Mouse (Mus musculus) kidney, embryonic 16.5 days (tissue): ENCODE measurements around the gene Zfp420. TPM values are rescaled to one million over a fixed set of nuclear protein-coding genes. Genes with fewer than 3 reads are reported as not detected.
A peak's percentile ranks its signal among the peaks of the same experiment; 100 is the strongest.

ENCODE experiments used
- ATAC-seq: fragments of 200-750 bp; cut with Nextera tagmentation; 2 replicates; pipeline ENCODE4 v1.8.0; 2017; ENCODE audit warnings: moderate TSS enrichment; ENCODE audit not compliant: low FRiP score, low TSS enrichment
- H3K27ac ChIP-seq: fragments of 300-500 bp; sonication (generic); 2 replicates; pipeline ENCODE4 v1.5.1; 2014; ENCODE audit warnings: low read length
- H3K27me3 ChIP-seq: fragments of 300-500 bp; sonication (generic); 2 replicates; pipeline ENCODE4 v1.6.1; 2014; ENCODE audit warnings: low read length, control low read depth, mixed read lengths; ENCODE audit not compliant: insufficient read depth
- H3K36me3 ChIP-seq: fragments of 300-500 bp; sonication (generic); 2 replicates; pipeline ENCODE4 v1.6.1; 2014; ENCODE audit warnings: low read length, control low read depth, mixed read lengths; ENCODE audit not compliant: insufficient read depth
- H3K4me1 ChIP-seq: fragments of 300-500 bp; sonication (generic); 2 replicates; pipeline ENCODE4 v1.6.1; 2014; ENCODE audit warnings: low read length, control low read depth, mixed read lengths; ENCODE audit not compliant: insufficient read depth
- H3K4me2 ChIP-seq: fragments of 300-500 bp; sonication (generic); replicated peaks from 2 replicates; pipeline ENCODE4 v1.6.1; 2014; ENCODE audit warnings: low read depth, low read length
- H3K4me3 ChIP-seq: fragments of 300-500 bp; sonication (generic); 2 replicates; pipeline ENCODE4 v1.5.1; 2014; ENCODE audit warnings: mild to moderate bottlenecking, low read length
- H3K9ac ChIP-seq: fragments of 300-500 bp; sonication (generic); replicated peaks from 2 replicates; pipeline ENCODE4 v1.6.1; 2014; ENCODE audit warnings: low read length
- H3K9me3 ChIP-seq: fragments of 300-500 bp; sonication (generic); 2 replicates; pipeline ENCODE4 v1.6.1; 2016; ENCODE audit warnings: low read length, control low read depth
- WGBS: fragments of 180-500 bp; shearing (Covaris S2); extraction: QIAGEN DNeasy Blood & Tissue Kit; methylation state at CpG from one replicate; pipeline ENCODE4 v1.1.7; 2014; 5-methylcytosine and 5-hydroxymethylcytosine counted together
- polyA plus RNA-seq: library from polyadenylated mRNA; unstranded; fragments of >200 nt; fragmentation: Nextera tagmentation; extraction: Ambion mirVana; gene quantifications from 2 replicates; pipeline ENCODE4 v1.2.1, GENCODE M21; 2015

The Zfp420 gene
- 8.0 and 9.3 TPM in 2 replicates for polyA plus RNA-seq

DNA sequence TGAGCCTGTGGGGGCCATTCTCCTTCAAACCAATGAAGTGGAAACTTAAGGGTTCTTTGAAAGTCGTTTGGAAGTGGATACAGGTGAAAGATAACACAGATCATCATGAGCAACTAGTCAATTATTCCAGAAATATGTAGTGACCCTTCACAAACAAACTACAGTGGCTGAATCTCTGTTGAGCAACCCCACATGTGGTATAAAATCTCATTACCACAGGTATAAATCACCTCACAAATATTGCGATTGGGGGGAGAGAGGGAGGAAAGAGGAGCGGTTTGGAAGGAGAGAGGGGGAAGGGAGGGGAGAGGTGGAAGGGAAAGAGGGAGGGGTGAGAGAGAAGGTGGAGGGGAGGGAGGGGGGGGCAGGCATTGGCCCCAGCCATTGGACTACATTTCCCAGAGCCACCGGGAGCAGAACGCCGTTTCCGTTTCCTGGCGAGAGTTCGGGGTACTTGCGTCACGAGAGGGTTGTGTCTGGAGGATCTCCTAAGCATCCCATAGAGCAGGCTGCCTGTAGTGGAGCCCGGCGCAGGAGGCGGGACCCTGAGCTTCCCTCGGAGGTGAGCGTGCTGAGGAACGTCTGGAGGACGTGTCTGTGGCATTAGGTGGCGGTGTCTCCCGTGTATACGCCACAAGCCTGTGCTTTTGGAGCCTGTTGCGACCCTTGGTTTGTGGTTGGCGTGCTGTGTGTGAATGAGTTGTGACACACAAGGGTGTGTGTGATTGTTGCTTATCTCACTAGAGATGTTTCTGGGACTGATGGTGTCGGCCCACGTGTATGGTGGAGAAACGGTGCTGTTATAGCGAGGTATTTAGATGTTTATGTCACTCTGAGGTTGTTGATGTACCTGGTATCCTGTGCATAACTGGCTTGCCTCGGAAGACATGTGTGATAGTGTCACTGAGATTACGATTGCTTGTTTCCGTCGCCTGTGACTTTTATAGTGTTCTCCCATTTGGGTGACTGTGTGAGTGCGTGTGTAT lies at the start of gene Zfp420:
Zfp420 (plus strand) TSS at position 448 of the 986 bp plus-strand sequence.
- no peaks in the 10 kb centered on the region for H3K9me3 ChIP-seq
- H3K4me3 ChIP-seq: peak within 1 kb of the TSS; percentile 73
- H3K27me3 ChIP-seq: no peaks in the 10 kb centered on the region
- no peak within 1 kb of the TSS for H3K27ac ChIP-seq
- peak within 1 kb of the TSS; percentile 71 for H3K9ac ChIP-seq
- peak within 1 kb of the TSS; percentile 90 for H3K4me2 ChIP-seq
- peaks cover 5% of the 10 kb centered on the region for H3K4me1 ChIP-seq
- WGBS: 5% methylated on average over 32 of the region's 32 CpGs
- no peaks in the 10 kb centered on the region; the same call in 1 of the 2 replicates for H3K36me3 ChIP-seq
- ATAC-seq: peak; percentile 99

DNA sequence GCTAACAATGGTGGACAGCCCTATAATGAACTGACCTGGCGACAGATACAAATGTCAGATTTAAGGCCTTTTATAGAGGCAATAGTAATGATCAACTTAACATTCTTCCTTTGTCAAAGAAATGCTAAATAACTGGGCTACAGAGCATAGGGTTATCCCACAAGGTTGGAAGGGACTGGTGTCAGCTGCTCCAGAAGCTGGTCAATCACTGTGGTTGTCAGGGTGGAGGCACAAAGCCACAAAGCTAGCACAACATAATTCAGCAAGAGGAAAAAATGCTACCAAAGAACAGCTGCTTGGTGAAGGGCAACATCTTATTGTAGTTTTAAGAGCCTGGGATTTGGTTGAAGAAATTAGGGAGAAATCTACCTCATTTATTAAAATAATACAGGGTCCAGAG lies 47.5 kb upstream of the Zfp420 start:
- no peaks in the 10 kb centered on the region for H3K27me3 ChIP-seq
- no peak overlapping the region for H3K4me3 ChIP-seq
- peaks cover 18% of the 10 kb centered on the region for H3K4me1 ChIP-seq
- H3K4me2 ChIP-seq: no peak overlapping the region
- 0 out of 2 replicates have a peak, but pooled peaks cover 2% of the 10 kb centered on the region for H3K9me3 ChIP-seq
- WGBS: 90% methylated on average over 1 of the region's 1 CpGs
- 0 out of 2 replicates have a peak, but pooled peaks cover 3% of the 10 kb centered on the region for H3K36me3 ChIP-seq
- ATAC-seq: no peak
- no peak overlapping the region for H3K27ac ChIP-seq
- no peak overlapping the region for H3K9ac ChIP-seq

DNA sequence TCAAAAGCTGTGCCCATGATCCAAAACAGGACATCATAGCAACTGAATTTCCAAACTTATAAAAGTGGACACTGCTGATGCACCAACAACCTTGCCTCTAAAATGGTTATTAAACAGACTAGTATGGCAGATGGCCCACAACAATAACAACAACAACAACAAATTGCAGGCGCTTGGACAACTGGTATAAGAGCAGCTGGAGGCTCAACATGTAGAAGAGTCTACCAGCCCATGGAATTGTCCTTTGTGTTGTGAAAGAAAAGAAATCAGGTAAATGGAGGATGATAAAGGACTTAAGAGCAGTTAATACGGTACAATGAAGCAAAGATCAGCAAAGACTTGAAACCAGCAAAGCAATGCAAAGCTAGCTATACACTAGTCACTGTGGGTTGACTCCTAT lies 45.4 kb upstream of the Zfp420 start:
- Histone ChIP-seq H3K9me3 (0 out of 2 replicates have a peak, but pooled peaks cover 2% of the 10 kb centered on the region), H3K4me2 (no peak overlapping the region; the same call in 1 of the 2 replicates), H3K27ac (no peak overlapping the region), H3K9ac (no peak overlapping the region), H3K4me1 (peaks cover 25% of the 10 kb centered on the region), H3K4me3 (no peak overlapping the region), H3K27me3 (no peaks in the 10 kb centered on the region), H3K36me3 (0 out of 2 replicates have a peak, but pooled peaks cover 3% of the 10 kb centered on the region)
- WGBS: 86% methylated on average over 2 of the region's 2 CpGs
- ATAC-seq: no peak

DNA sequence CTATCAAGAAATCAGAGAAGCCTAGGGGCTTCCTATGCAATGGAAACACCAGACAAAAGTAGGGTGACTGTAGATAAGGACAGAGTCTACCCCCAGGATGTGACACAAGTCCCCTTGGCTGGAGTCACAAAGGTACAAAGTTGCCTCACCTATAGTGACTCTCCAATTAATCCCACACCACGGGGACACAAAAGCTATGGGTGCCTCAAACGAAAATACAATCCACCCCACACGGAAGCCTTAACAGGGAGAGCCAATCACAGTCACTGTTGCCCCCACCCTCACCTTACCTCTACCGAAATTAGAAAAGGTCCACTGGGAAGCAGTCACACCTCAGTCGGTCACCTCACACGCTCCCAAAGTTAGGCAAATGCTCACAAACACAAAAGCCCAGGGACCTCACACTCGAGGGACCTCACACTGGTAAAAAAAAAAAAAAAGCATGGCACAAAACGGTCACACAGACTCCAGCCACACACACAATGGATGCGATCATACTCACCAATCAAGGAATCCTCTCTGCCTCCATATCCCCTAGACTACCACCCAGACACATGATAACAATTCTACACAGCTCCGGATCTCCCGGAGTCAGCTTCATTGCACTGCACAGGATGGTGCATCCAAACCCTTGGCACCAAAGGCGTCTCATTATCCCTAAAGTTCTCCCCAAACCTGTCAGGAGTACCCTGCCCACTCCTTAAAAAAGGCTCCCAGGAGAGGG lies 44.6 kb upstream of the Zfp420 start:
- ATAC-seq: peak; percentile 25
- peaks cover 27% of the 10 kb centered on the region for H3K4me1 ChIP-seq
- no peaks in the 10 kb centered on the region for H3K27me3 ChIP-seq
- 5% methylated on average over 12 of the region's 12 CpGs for WGBS
- peak overlapping the region; percentile 90 for H3K4me2 ChIP-seq
- H3K36me3 ChIP-seq: 0 out of 2 replicates have a peak, but pooled peaks cover 3% of the 10 kb centered on the region
- H3K9ac ChIP-seq: peak overlapping the region; percentile 76
- H3K27ac ChIP-seq: peak overlapping the region; percentile 41
- peak overlapping the region; percentile 65 for H3K4me3 ChIP-seq
- H3K9me3 ChIP-seq: 0 out of 2 replicates have a peak, but pooled peaks cover 2% of the 10 kb centered on the region

DNA sequence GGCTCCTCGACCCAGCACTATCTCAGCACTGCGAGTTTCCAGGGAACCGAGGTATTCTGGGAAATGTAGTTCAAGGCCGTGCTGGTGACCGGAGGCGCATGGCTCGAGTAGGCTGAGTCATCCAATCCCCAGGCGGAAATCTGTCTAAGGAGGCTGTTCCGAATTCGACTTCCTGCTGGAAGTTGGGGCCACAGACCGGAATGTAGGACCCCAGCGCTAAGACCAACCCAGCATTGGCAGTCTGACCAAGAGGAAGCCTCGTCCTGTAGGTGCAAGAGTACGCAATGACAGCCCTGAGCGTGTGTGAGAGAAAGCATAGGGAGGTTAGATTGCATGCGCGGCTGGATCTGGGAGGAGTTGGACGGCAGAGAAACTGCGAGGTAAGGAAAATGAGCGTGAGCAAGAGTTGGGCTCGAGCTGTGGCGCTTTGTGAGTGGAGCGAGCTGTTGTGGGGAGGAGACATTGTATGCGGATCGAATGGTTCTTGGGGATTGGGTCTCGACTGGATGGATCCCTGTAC lies 43.8 kb upstream of the Zfp420 start, which contains the start of gene Zfp790:
Zfp790 (plus strand) TSS at position 205 of the 520 bp plus-strand sequence.
- under 1% methylated on average over 26 of the region's 26 CpGs for WGBS
- peak within 1 kb of the TSS; percentile 76 for H3K9ac ChIP-seq
- ATAC-seq: peak; percentile 97
- peaks cover 27% of the 10 kb centered on the region for H3K4me1 ChIP-seq
- peak within 1 kb of the TSS; percentile 65 for H3K4me3 ChIP-seq
- H3K36me3 ChIP-seq: 0 out of 2 replicates have a peak, but pooled peaks cover 3% of the 10 kb centered on the region
- H3K27me3 ChIP-seq: no peaks in the 10 kb centered on the region
- H3K27ac ChIP-seq: peak within 1 kb of the TSS; percentile 89
- no peaks in the 10 kb centered on the region for H3K9me3 ChIP-seq
- peak within 1 kb of the TSS; percentile 90 for H3K4me2 ChIP-seq

DNA sequence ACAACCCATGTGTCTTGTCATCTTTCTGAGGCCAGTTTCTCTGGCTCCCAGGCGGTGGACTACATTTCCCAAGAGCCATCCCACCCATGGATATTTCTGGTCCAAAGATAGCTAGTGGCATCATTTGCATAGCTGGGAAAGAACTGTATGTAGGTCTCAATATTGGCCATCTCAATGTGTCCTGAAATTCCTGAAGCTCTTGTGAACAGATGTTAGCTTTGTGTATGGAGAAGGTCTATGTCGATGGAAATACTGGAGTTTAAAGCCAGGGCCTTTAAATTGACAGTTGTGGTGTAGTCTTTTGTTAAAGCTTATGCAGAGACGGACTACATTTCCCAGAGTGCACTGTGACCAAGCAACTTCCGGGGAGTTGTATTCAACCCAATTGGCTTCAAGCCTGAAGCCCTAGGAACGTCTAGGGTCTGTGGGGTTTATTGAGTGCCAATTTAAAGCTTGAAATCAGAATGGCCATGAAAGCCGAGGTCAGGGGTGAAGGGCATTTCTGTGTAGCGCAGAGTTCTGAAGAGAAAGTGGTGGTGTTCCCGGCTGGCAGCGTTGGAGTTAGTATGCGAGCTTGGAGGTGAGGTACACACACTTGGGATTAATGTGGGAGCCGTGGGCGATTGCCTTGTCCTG lies 41.0 kb upstream of the Zfp420 start:
- peaks cover 27% of the 10 kb centered on the region for H3K4me1 ChIP-seq
- H3K4me3 ChIP-seq: peak overlapping the region; percentile 57
- peak; percentile 72; the same call in 1 of the 2 replicates for ATAC-seq
- peak overlapping the region; percentile 58 for H3K9ac ChIP-seq
- WGBS: 3% methylated on average over 12 of the region's 12 CpGs
- H3K27ac ChIP-seq: 0 out of 2 replicates have a peak overlapping the region, but pooled peaks have one; percentile 7
- H3K4me2 ChIP-seq: peak overlapping the region; percentile 70
- peaks cover 19% of the 10 kb centered on the region; the same call in 1 of the 2 replicates for H3K36me3 ChIP-seq
- H3K9me3 ChIP-seq: no peaks in the 10 kb centered on the region
- H3K27me3 ChIP-seq: no peaks in the 10 kb centered on the region

DNA sequence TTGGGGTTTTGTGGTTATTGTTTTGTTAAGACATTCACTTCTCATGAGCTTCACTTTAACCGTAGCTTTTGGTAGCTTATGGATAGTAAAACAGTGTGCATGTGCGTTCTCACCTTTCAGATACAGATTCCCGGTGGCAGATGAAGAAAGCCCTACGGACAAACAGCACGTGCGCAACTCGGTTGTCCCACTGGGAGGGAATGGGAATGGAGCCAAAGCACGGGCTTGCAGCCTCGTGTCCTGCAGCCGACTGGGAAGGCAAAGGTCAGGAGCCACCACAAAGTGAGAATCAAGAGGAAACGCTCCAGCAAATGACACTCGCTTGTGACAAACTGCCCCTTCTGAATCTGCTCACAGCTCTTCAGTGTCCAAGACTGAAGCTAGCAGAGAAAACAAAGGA lies 31.8 kb upstream of the Zfp420 start:
- Histone ChIP-seq H3K27ac (no peak overlapping the region), H3K9ac (no peak overlapping the region), H3K4me1 (no peaks in the 10 kb centered on the region), H3K4me3 (no peak overlapping the region), H3K9me3 (peaks cover 10% of the 10 kb centered on the region; the same call in 1 of the 2 replicates), H3K27me3 (no peaks in the 10 kb centered on the region), H3K36me3 (peaks cover 66% of the 10 kb centered on the region), H3K4me2 (no peak overlapping the region)
- WGBS: 92% methylated on average over 12 of the region's 12 CpGs
- ATAC-seq: no peak

DNA sequence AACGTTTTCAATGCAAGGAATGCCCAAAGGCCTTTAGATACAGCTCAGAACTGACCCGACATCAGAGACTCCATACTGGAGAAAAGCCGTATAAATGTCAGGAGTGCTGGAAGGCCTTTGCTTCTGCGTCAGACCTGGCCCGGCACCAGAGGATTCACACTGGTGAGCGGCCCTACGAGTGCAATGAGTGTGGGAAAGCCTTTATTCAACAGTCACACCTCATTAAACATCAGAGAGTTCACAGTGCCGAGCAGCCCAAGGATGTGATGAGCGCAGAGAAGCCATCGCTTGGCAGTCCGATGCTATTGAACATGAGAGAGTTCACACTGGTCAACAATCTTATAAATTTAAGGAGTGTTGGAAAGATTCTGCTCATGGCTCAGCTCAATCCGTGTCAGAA lies 30.0 kb upstream of the Zfp420 start:
- H3K4me2 ChIP-seq: no peak overlapping the region
- H3K4me3 ChIP-seq: no peak overlapping the region
- H3K9me3 ChIP-seq: peaks cover 10% of the 10 kb centered on the region; the same call in 1 of the 2 replicates
- peak; percentile 61; the same call in 1 of the 2 replicates for ATAC-seq
- no peak overlapping the region for H3K27ac ChIP-seq
- no peak overlapping the region for H3K9ac ChIP-seq
- H3K36me3 ChIP-seq: peaks cover 64% of the 10 kb centered on the region
- no peaks in the 10 kb centered on the region for H3K27me3 ChIP-seq
- no peaks in the 10 kb centered on the region for H3K4me1 ChIP-seq
- 51% methylated on average over 12 of the region's 12 CpGs for WGBS

DNA sequence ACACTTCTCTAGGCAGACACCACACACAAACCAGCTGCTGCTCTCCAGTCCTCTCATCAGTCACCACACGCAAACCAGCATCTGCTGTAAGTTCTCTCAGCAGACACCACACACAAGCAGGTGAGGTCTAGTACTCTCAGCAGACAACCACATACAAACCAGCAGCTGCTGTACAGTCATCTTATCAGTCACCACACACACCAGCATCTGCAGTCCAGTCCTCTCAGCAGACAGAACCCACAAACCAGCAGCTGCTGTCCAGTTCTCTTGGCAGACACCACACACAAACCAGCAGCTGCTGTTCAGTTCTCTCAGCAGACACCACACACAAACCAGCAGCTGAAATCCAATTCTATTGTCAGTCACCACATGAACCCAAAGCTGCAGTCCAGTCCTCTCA lies 23.0 kb upstream of the Zfp420 start:
- Histone ChIP-seq H3K9me3 (no peaks in the 10 kb centered on the region), H3K27ac (no peak overlapping the region), H3K4me1 (no peaks in the 10 kb centered on the region), H3K9ac (no peak overlapping the region), H3K4me2 (no peak overlapping the region), H3K4me3 (no peak overlapping the region), H3K36me3 (peaks cover 14% of the 10 kb centered on the region; the same call in 1 of the 2 replicates), H3K27me3 (no peaks in the 10 kb centered on the region)
- ATAC-seq: no peak
- WGBS: 100% methylated on average over 1 of the region's 1 CpGs
